Comparison of ENCODE assay signal across 8 mouse cellular contexts in the genomic region with DNA sequence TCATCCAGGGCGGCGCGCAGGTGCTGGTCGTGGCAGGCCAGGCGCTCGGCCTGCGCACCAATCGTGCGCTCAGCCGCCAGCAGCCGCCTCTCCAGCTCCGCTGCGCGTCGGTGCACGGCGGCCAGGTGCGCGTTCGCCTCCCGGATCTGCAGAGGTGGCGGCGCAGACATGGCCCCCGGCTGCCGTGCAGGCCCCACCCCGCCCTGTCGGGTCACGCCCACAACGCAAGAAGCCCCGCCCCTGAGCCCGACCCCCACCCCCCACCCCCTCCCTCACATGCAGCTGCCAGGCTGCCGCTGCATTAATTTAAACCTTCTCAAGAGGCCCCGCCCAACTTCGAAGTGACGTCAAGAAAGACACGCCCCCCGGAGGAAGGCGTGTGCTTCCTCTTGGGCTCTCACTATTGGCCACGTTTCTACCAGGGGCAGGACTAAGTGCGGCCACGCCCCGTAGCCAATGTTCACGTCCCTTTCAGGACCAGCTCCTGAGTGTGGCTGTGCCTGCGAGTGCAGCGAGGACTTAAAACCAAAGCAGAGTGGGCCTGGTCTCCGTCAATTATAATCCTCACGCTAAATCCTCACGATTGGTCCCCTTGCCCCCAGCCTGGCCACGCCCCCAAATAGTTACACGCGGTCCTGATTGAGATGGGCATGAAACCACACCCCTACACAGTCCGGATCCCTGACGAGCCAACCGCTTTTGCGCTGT. TPM values are rescaled to one million over a fixed set of nuclear protein-coding genes. Genes with fewer than 3 reads are reported as not detected.
A peak's percentile ranks its signal among the peaks of the same experiment; 100 is the strongest.
DNase-seq lines count a peak whose midpoint lies in the region; ATAC-seq and TF ChIP-seq lines count a peak whose summit lies in the region.

No protein-coding gene starts in this region.

- H3K4me3 ChIP-seq in forebrain, embryonic 10.5 days = peak overlapping the region; percentile 81
- peak overlapping the region; percentile 89 for H3K4me3 ChIP-seq in heart, embryonic 15.5 days
- H3K4me3 ChIP-seq in liver, embryonic 14.5 days (ENCODE audit: insufficient read depth in 1 of 2, low read depth in 2 of 2, low read length in 2 of 2) = peak overlapping the region; percentile 67 to 86
- peak overlapping the region; percentile 82 for H3K4me3 ChIP-seq in neural tube, embryonic 11.5 days (ENCODE audit: low read depth, low read length)
- H3K4me3 ChIP-seq in stomach, postnatal 0 days (ENCODE audit: low read depth, low read length) = peak overlapping the region; percentile 86

- peak; percentile 94 to 97 for DNase-seq in CD8-positive naive resting alpha-beta T cell, adult 2 months (ENCODE audit: low read depth in 2 of 2, low spot score in 2 of 2)
- DNase-seq in c-Kit-positive CD71-negative TER-119-negative erythroid progenitor cells, embryonic 14.5 days (ENCODE audit: low read depth) = peak; percentile 100
- peak; percentile 98 for DNase-seq in forebrain, embryonic 10.5 days (ENCODE audit: extremely low spot score, low spot score)
- peak; percentile 98 to 99 for DNase-seq in kidney, postnatal 25 days
- DNase-seq in liver, embryonic 14.5 days (ENCODE audit: low read depth in 3 of 3, low spot score in 3 of 3) = peak; percentile 96 to 98 (median 97)
- peak; percentile 99 for DNase-seq in neural tube, embryonic 11.5 days (ENCODE audit: low spot score)
- DNase-seq in stomach, postnatal 0 days (ENCODE audit: low spot score) = peak; percentile 98

- TF ChIP-seq EP300 in liver, embryonic 14.5 days (IDR thresholded peaks at IDR 0.05; ENCODE audit: low read depth) = no peak
- no peak for TF ChIP-seq EP300 in stomach, postnatal 0 days (optimal IDR thresholded peaks at IDR 0.05)

- H3K27me3 ChIP-seq in forebrain, embryonic 10.5 days (ENCODE audit: poor library complexity, severe bottlenecking) = no peaks in the 10 kb centered on the region
- H3K27me3 ChIP-seq in heart, embryonic 15.5 days = no peaks in the 10 kb centered on the region
- H3K27me3 ChIP-seq in liver, embryonic 14.5 days (ENCODE audit: control insufficient read depth, insufficient read depth, low read length) = no peaks in the 10 kb centered on the region
- no peaks in the 10 kb centered on the region for H3K27me3 ChIP-seq in neural tube, embryonic 11.5 days (ENCODE audit: control insufficient read depth, insufficient read depth, low read length)
- H3K27me3 ChIP-seq in stomach, postnatal 0 days (ENCODE audit: control insufficient read depth, insufficient read depth, low read length) = no peaks in the 10 kb centered on the region

- peaks cover 42% of the 10 kb centered on the region for H3K4me1 ChIP-seq in forebrain, embryonic 10.5 days
- peaks cover 38% of the 10 kb centered on the region for H3K4me1 ChIP-seq in heart, embryonic 15.5 days (replicated peaks)
- peaks cover 5 to 9% of the 10 kb centered on the region in 2 experiments; a peak in 3 of 4 replicates for H3K4me1 ChIP-seq in liver, embryonic 14.5 days (replicated peaks; ENCODE audit: control insufficient read depth in 2 of 2, insufficient read depth in 2 of 2, low read length in 1 of 2)
- H3K4me1 ChIP-seq in neural tube, embryonic 11.5 days (ENCODE audit: control insufficient read depth, insufficient read depth, low read length) = peaks cover 10% of the 10 kb centered on the region; the same call in 1 of the 2 replicates
- H3K4me1 ChIP-seq in stomach, postnatal 0 days (replicated peaks; ENCODE audit: control insufficient read depth, insufficient read depth) = peaks cover 5% of the 10 kb centered on the region; the same call in 1 of the 2 replicates

- H3K36me3 ChIP-seq in forebrain, embryonic 10.5 days (replicated peaks) = peaks cover 30% of the 10 kb centered on the region
- H3K36me3 ChIP-seq in heart, embryonic 15.5 days = peaks cover 14% of the 10 kb centered on the region
- H3K36me3 ChIP-seq in liver, embryonic 14.5 days (replicated peaks; ENCODE audit: control insufficient read depth, insufficient read depth, low read depth) = peaks cover 7% of the 10 kb centered on the region
- H3K36me3 ChIP-seq in neural tube, embryonic 11.5 days (ENCODE audit: control insufficient read depth, insufficient read depth, low read length) = peaks cover 2% of the 10 kb centered on the region
- peaks cover 6% of the 10 kb centered on the region; the same call in 1 of the 2 replicates for H3K36me3 ChIP-seq in stomach, postnatal 0 days (ENCODE audit: control insufficient read depth, insufficient read depth, low read length)

- TF ChIP-seq CTCF in liver, embryonic 14.5 days (IDR thresholded peaks at IDR 0.05; ENCODE audit: low read depth) = no peak
- no peak for TF ChIP-seq CTCF in stomach, postnatal 0 days (IDR thresholded peaks at IDR 0.05; ENCODE audit: low read depth)

- under 1% methylated on average over 55 of the region's 55 CpGs for WGBS in forebrain, embryonic 10.5 days
- 0% methylated on average over 55 of the region's 55 CpGs for WGBS in heart, embryonic 15.5 days
- under 1% methylated on average over 55 of the region's 55 CpGs for WGBS in liver, embryonic 14.5 days (ENCODE audit: insufficient replicate concordance)
- WGBS in neural tube, embryonic 11.5 days = under 1% methylated on average over 55 of the region's 55 CpGs
- WGBS in stomach, postnatal 0 days = under 1% methylated on average over 51 of the region's 55 CpGs

- H3K27ac ChIP-seq in forebrain, embryonic 10.5 days = peak overlapping the region; percentile 93
- peak overlapping the region; percentile 86 for H3K27ac ChIP-seq in heart, embryonic 15.5 days
- H3K27ac ChIP-seq in liver, embryonic 14.5 days = peak overlapping the region; percentile 83
- peak overlapping the region; percentile 46; the same call in 1 of the 2 replicates for H3K27ac ChIP-seq in neural tube, embryonic 11.5 days (ENCODE audit: low read depth, low read length)
- H3K27ac ChIP-seq in stomach, postnatal 0 days (replicated peaks) = peak overlapping the region; percentile 87

- H3K4me2 ChIP-seq in heart, embryonic 15.5 days = peak overlapping the region; percentile 88
- H3K4me2 ChIP-seq in liver, embryonic 14.5 days (ENCODE audit: low read depth) = peak overlapping the region; percentile 86
- H3K4me2 ChIP-seq in neural tube, embryonic 11.5 days (ENCODE audit: low read depth) = peak overlapping the region; percentile 72
- peak overlapping the region; percentile 78 for H3K4me2 ChIP-seq in stomach, postnatal 0 days (replicated peaks; ENCODE audit: low read depth)

- peak; percentile 92 for ATAC-seq in heart, embryonic 15.5 days (replicated peaks; ENCODE audit: insufficient number of reproducible peaks, insufficient read depth, low FRiP score, low read depth)
- ATAC-seq in liver, embryonic 14.5 days (ENCODE audit: insufficient read depth) = peak; percentile 84
- ATAC-seq in neural tube, embryonic 11.5 days (ENCODE audit: insufficient read depth, low FRiP score, low TSS enrichment) = peak; percentile 92
- ATAC-seq in stomach, postnatal 0 days (ENCODE audit: low FRiP score, low TSS enrichment) = peak; percentile 94

- peak overlapping the region; percentile 94 for H3K9ac ChIP-seq in heart, embryonic 15.5 days
- peak overlapping the region; percentile 80 for H3K9ac ChIP-seq in liver, embryonic 14.5 days (replicated peaks)
- H3K9ac ChIP-seq in neural tube, embryonic 11.5 days (ENCODE audit: low read length) = peak overlapping the region; percentile 65
- peak overlapping the region; percentile 95 for H3K9ac ChIP-seq in stomach, postnatal 0 days (ENCODE audit: low read length)

- H3K9me3 ChIP-seq in forebrain, embryonic 10.5 days = no peaks in the 10 kb centered on the region
- H3K9me3 ChIP-seq in heart, embryonic 15.5 days (replicated peaks) = no peaks in the 10 kb centered on the region
- no peaks in the 10 kb centered on the region for H3K9me3 ChIP-seq in liver, embryonic 14.5 days (ENCODE audit: control insufficient read depth, low read length)
- no peaks in the 10 kb centered on the region for H3K9me3 ChIP-seq in neural tube, embryonic 11.5 days (ENCODE audit: control insufficient read depth, low read length)
- H3K9me3 ChIP-seq in stomach, postnatal 0 days (ENCODE audit: control insufficient read depth, low read length) = no peaks in the 10 kb centered on the region

RNA-seq across cellular contexts. Expression of a gene that starts 0.8 kb away (rescaled TPM):
- polyA plus RNA-seq in forebrain, embryonic 10.5 days (2016; fragmentation: Nextera tagmentation; extraction: Ambion mirVana) = 366 and 374 TPM in 2 replicates
- polyA plus RNA-seq in heart, embryonic 15.5 days (2015; fragmentation: Nextera tagmentation; extraction: Ambion mirVana) = 912 and 1,025 TPM in 2 replicates
- 119 and 215 TPM in 2 replicates for polyA plus RNA-seq in liver, embryonic 14.5 days (2012; rRNA removed)
- polyA plus RNA-seq in liver, embryonic 14.5 days (2014; fragmentation: Nextera tagmentation; extraction: Ambion mirVana) = 276 and 284 TPM in 2 replicates
- 403 and 406 TPM in 2 replicates for polyA plus RNA-seq in neural tube, embryonic 11.5 days (2014; fragmentation: Nextera tagmentation; extraction: Ambion mirVana)
- 584 and 595 TPM in 2 replicates for polyA plus RNA-seq in stomach, postnatal 0 days (2015; fragmentation: Nextera tagmentation; extraction: Ambion mirVana)

RNA-seq across cellular contexts. Expression of a gene that starts 1.0 kb away (rescaled TPM):
- polyA plus RNA-seq in forebrain, embryonic 10.5 days (2016; fragmentation: Nextera tagmentation; extraction: Ambion mirVana) = 11.1 and 12.2 TPM in 2 replicates
- polyA plus RNA-seq in heart, embryonic 15.5 days (2015; fragmentation: Nextera tagmentation; extraction: Ambion mirVana) = 11.6 and 16.5 TPM in 2 replicates
- 2.8 and 3.3 TPM in 2 replicates for polyA plus RNA-seq in liver, embryonic 14.5 days (2012; rRNA removed)
- 3.1 and 3.2 TPM in 2 replicates for polyA plus RNA-seq in liver, embryonic 14.5 days (2014; fragmentation: Nextera tagmentation; extraction: Ambion mirVana)
- polyA plus RNA-seq in neural tube, embryonic 11.5 days (2014; fragmentation: Nextera tagmentation; extraction: Ambion mirVana) = 17.3 and 17.6 TPM in 2 replicates
- polyA plus RNA-seq in stomach, postnatal 0 days (2015; fragmentation: Nextera tagmentation; extraction: Ambion mirVana) = 19.0 and 22.8 TPM in 2 replicates

RNA-seq across cellular contexts. Expression of a gene that starts 40.5 kb away (rescaled TPM):
- 3.2 and 3.5 TPM in 2 replicates for polyA plus RNA-seq in forebrain, embryonic 10.5 days (2016; fragmentation: Nextera tagmentation; extraction: Ambion mirVana)
- 19.8 and 25.7 TPM in 2 replicates for polyA plus RNA-seq in heart, embryonic 15.5 days (2015; fragmentation: Nextera tagmentation; extraction: Ambion mirVana)
- polyA plus RNA-seq in liver, embryonic 14.5 days (2012; rRNA removed) = 1.0 and 1.6 TPM in 2 replicates
- 1.7 and 1.9 TPM in 2 replicates for polyA plus RNA-seq in liver, embryonic 14.5 days (2014; fragmentation: Nextera tagmentation; extraction: Ambion mirVana)
- 5.8 and 6.3 TPM in 2 replicates for polyA plus RNA-seq in neural tube, embryonic 11.5 days (2014; fragmentation: Nextera tagmentation; extraction: Ambion mirVana)
- polyA plus RNA-seq in stomach, postnatal 0 days (2015; fragmentation: Nextera tagmentation; extraction: Ambion mirVana) = 32.4 and 37.9 TPM in 2 replicates

RNA-seq across cellular contexts. Expression of a gene that starts 43.7 kb away (rescaled TPM):
- polyA plus RNA-seq in forebrain, embryonic 10.5 days (2016; fragmentation: Nextera tagmentation; extraction: Ambion mirVana) = 144 and 147 TPM in 2 replicates
- 51.9 and 65.2 TPM in 2 replicates for polyA plus RNA-seq in heart, embryonic 15.5 days (2015; fragmentation: Nextera tagmentation; extraction: Ambion mirVana)
- polyA plus RNA-seq in liver, embryonic 14.5 days (2012; rRNA removed) = 40.9 and 42.9 TPM in 2 replicates
- polyA plus RNA-seq in liver, embryonic 14.5 days (2014; fragmentation: Nextera tagmentation; extraction: Ambion mirVana) = 34.2 and 37.2 TPM in 2 replicates
- polyA plus RNA-seq in neural tube, embryonic 11.5 days (2014; fragmentation: Nextera tagmentation; extraction: Ambion mirVana) = 112 and 119 TPM in 2 replicates
- polyA plus RNA-seq in stomach, postnatal 0 days (2015; fragmentation: Nextera tagmentation; extraction: Ambion mirVana) = 34.5 and 35.4 TPM in 2 replicates

RNA-seq across cellular contexts. Expression of a gene that starts 47.7 kb away (rescaled TPM):
- 46.0 and 46.2 TPM in 2 replicates for polyA plus RNA-seq in forebrain, embryonic 10.5 days (2016; fragmentation: Nextera tagmentation; extraction: Ambion mirVana)
- 28.3 and 37.6 TPM in 2 replicates for polyA plus RNA-seq in heart, embryonic 15.5 days (2015; fragmentation: Nextera tagmentation; extraction: Ambion mirVana)
- polyA plus RNA-seq in liver, embryonic 14.5 days (2012; rRNA removed) = 18.1 and 19.3 TPM in 2 replicates
- polyA plus RNA-seq in liver, embryonic 14.5 days (2014; fragmentation: Nextera tagmentation; extraction: Ambion mirVana) = 9.5 and 10.8 TPM in 2 replicates
- polyA plus RNA-seq in neural tube, embryonic 11.5 days (2014; fragmentation: Nextera tagmentation; extraction: Ambion mirVana) = 36.6 and 42.3 TPM in 2 replicates
- 22.9 and 24.4 TPM in 2 replicates for polyA plus RNA-seq in stomach, postnatal 0 days (2015; fragmentation: Nextera tagmentation; extraction: Ambion mirVana)

Comparison
In these comparisons a context has a peak if more than half of its experiments do, and no peak if none do; other contexts are left out.
1. Peak in every context shown above with its lines: DNase-seq, ATAC-seq, H3K4me3 ChIP-seq and H3K27ac ChIP-seq.